Mouse (Mus musculus): Measurements from ENCODE around the gene Ppard.

DNA sequence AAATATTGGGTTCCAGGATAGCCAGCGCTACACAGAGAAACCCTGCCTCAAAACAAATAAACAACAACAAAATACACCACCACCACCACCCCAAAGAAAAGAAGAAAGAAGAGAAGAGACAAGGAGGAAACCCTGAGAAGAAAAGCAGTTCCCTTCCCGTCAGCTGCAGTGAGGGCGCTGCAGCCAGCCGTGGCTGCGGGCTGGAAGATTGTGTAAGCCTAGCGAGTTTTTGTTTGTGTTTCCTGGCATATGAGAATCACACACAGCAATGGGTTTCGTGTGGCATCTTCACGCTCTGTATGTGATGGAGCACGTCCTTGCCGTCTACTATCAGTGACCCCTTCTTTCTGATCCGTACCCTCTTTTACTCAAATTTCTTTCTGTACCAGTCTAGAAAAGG is 14.1 kb downstream of the Ppard start:
- TF ChIP-seq CTCF (IDR thresholded peaks at IDR 0.05; ENCODE audit: borderline replicate concordance, extremely low read depth, insufficient read depth, insufficient read length) (no peak), POLR2A (IDR thresholded peaks at IDR 0.05; ENCODE audit: borderline replicate concordance, extremely low read depth, insufficient read depth, insufficient read length, poor library complexity, severe bottlenecking) (no peak)

Measured in brain, embryonic 14.5 days (tissue).